In the genomic region with DNA sequence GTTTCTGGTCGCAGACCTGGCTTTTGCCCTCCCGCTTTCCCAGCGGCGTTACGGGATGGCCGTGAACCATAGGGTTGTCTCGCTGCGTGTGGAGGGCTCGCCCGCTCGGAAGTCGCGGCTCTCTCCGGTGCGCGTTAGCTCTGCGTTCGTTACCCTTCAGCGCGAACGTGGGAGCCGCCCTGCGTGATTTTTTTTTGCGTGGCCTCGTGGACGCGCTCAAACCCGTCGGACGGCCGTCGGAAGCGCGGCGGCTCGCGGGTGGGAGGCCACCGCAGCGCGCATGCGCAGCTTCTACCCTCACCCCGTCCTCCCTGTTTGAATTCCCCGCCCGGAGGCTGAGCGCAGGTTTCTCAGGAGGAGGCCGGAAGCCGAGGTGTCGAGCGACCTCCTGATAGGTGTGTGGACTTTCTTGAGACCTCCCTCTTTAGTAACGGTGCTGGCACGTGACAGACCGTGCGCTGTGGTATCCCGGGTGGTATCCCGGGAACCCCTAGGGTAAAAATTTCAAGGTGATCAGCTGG, we compare ENCODE assay signal across 8 mouse cellular contexts. TPM values are rescaled to one million over a fixed set of nuclear protein-coding genes. Genes with fewer than 3 reads are reported as not detected.
DNase-seq lines count a peak whose midpoint lies in the region; ATAC-seq lines count a peak whose summit lies in the region.

Gene Ctnna3, plus strand, starts transcription at position 314 of the 521 bp plus-strand sequence.

- under 1% methylated on average over 55 of the region's 55 CpGs for WGBS in hindbrain, embryonic 12.5 days

- peak within 1 kb of the TSS; percentile 72 for H3K4me3 ChIP-seq in hindbrain, embryonic 12.5 days

- H3K9me3 ChIP-seq in hindbrain, embryonic 12.5 days (replicated peaks): no peaks in the 10 kb centered on the region

- H3K4me2 ChIP-seq in hindbrain, embryonic 12.5 days (replicated peaks): peak within 1 kb of the TSS; percentile 65

- peak within 1 kb of the TSS; percentile 72 for H3K27ac ChIP-seq in hindbrain, embryonic 12.5 days

- H3K4me1 ChIP-seq in hindbrain, embryonic 12.5 days: no peaks in the 10 kb centered on the region

- H3K27me3 ChIP-seq in hindbrain, embryonic 12.5 days: no peaks in the 10 kb centered on the region

- ATAC-seq in hindbrain, embryonic 12.5 days (ENCODE audit: low FRiP score): peak; percentile 98

- no peaks in the 10 kb centered on the region for H3K36me3 ChIP-seq in hindbrain, embryonic 12.5 days

- peak within 1 kb of the TSS; percentile 62 for H3K9ac ChIP-seq in hindbrain, embryonic 12.5 days

- peak; percentile 96 for DNase-seq in NIH3T3 (ENCODE audit: low read depth)
- peak; percentile 92 to 95 for DNase-seq in cerebellum, postnatal 10 days
- peak; percentile 83 to 85 for DNase-seq in frontal cortex, postnatal 10 days (ENCODE audit: low spot score in 2 of 2)
- peak; percentile 86 to 89 for DNase-seq in layer of hippocampus, postnatal 14 days (ENCODE audit: low spot score in 2 of 2)
- peak; percentile 85 for DNase-seq in lung, postnatal 14 days
- peak; percentile 92 for DNase-seq in retina, adult 2 months (ENCODE audit: low read depth, low spot score)
- DNase-seq in thymus, postnatal 4 days: peak; percentile 92

RNA-seq across cellular contexts. Expression of gene Ctnna3, which starts in this region (rescaled TPM):
- polyA plus RNA-seq in hindbrain, embryonic 12.5 days (2016; fragmentation: Nextera tagmentation; extraction: Ambion mirVana): 0.22 and 0.34 TPM in 2 replicates
- total RNA-seq in layer of hippocampus, postnatal 14 days (2021): 1 to 10 TPM; 1.1 to 1.4 TPM

Comparison
In these comparisons a context has a peak if more than half of its experiments do, and no peak if none do; other contexts are left out.
1. Peak in every context shown above with its lines: DNase-seq, ATAC-seq, H3K4me3 ChIP-seq and H3K27ac ChIP-seq.
2. Peak in ATAC-seq, H3K4me3 ChIP-seq, H3K27ac ChIP-seq, H3K9ac ChIP-seq and H3K4me2 ChIP-seq in hindbrain, embryonic 12.5 days; RNA of the gene not detected or under 1 TPM.